Mouse (Mus musculus): ENCODE measurements around the gene Ocln.
"Not testable (repeated sequence)": the region's sequence is repeated elsewhere in the genome, so short reads cannot be mapped to it uniquely, and the experiment has no call there.

Ocln gene

DNA sequence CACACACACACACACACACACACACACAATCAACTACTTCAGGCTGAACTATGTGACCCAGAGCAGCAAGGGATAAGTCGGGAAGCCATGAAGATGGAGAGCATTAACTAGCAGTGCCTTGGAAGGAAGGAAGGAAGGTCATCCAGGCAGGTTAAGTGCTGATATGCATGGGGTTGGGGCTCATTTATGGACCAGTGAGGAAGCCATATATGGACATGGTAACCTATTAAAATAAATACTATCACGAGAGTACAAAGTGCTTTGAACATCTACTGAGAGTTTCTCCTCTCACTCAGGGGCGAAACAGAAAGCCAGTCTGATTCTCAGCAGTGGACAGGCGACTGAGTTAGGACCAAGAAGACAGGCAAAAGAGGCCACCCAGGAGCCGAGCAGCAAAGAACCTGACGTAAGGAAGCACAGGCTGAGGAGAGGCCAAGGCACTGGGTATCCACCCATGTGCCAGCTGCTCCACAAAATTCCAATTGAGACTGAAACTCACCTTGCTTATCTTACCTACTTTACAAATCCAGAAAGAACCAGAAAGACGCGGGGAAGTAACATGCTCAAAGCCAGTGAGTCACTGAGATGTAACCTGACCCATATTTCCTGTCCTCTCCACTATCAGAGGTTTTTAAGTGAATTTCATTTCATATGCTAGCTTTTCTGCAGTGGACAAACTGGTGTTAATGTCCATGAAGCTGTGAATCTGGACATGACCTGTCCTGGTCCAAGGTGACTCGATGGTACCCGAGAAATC, 9.3 kb downstream of the Ocln start:
- no peak for DNase-seq

DNA sequence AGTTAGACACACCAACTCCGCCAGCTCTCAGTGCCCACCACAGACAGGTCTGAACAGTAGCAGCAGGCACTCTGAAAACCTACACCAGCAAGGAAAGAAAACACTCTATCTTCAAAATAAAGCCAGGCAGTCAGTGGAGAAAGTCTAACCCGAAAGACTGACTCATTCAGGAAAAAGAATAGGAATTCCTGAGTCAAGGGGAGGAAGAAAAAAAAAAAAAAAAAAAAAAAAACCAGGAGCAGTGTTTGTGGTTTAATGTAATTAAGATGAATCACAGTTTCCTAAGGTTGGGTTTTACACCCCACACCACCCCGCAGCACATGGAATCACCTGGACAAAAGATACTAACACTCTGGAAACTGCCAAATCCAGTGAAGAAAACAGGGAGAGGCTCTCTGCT, 16.4 kb downstream of the Ocln start:
- DNase-seq = no peak

DNA sequence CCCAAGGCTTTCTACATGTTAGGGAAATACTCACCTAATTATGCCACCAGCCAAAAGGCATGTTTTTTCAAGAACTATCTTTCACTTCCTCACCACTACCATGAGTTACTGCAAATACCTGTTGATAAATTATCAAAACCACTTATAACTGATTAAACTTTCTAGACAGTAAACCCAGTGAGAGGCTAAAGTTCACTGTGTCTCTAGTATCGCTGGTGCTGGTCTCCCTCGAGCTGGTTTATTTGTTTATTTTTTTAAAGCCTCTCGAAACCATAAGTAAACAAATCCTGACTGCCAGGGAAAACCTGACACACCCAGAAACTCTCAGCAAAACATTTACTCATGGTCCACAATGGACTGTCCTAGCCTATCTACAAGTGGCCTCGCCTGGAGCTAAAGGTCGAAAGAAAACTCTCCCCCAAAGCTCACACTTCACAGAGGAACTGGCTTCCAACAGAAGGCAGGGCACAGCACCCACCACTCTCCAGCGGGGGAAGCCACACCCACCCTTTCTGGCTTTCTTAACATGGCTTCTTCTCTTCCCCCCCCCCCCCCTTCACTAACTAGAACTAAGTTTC, 19.6 kb downstream of the Ocln start:
- DNase-seq = no peak

DNA sequence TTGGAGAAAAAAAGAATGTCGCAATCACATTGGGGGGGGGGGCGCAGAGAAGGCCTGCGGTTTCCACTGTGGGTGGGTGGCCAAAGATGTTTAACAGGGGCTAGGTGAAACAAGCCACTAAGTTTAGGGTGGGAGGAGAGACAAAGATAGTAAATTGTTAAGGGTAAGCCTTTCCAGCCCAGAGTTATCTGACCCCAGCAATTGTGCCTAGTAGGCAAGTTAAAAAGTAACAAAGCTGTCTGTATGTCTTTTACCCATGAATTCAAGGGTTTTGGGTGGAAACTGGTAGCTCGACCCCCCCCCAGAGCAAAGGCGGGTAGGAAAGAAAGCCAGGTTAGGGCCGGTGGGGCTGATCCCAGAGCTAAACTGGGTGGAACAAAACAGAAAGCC, 25.9 kb downstream of the Ocln start:
- DNase-seq = no peak

DNA sequence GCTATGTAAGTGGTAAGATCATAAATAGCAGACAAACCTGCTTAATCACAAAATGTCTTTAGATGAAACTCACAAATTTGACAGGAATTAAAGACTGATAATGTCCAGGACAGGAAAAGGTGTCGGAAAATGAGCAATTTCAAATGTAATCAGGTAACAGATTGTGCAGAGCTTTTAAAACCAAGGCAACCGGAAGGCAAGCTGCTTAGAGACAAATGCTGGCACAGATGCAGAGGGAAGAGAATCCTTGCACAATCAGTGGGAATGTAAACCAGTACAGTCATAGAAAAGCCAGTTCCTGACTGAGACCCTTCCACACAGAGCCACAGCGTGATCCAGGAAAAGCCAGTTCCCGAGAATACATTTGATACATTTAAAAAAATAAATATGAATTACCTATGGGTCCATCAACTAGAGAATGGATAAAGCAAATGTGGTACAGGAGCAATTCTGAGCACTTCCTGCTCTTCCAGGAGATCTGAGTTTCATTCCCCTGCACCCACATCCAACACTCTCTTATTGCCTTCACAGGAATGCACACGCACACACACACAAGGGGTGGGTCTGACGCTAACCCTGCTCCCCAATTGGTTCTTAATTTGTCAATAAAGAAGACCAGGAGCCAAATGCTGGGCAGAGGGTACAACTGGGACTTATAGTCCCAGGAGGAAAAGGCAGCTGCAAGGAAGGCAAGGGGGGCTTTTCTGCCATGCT, 26.4 kb downstream of the Ocln start:
- peak; percentile 51 to 66 for DNase-seq

DNA sequence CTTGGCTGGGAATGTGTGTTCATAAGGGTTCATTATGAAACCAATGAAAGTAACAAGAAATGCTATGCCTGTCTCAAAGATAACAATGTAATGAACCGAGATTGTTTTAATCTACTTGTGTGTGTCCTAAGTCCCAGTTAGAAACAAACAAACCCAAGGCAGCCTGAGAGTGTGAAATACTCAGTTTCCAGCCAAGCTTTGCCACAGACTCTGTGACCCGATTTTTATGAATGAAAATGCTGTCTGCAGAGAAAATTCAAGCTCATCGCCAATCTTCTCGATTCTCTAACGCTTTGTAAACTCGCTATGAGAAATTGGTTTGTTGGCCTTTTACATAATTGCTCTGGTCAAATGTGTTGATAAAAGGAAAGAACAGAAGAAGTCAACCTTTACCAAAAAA, 27.6 kb downstream of the Ocln start:
- DNase-seq = no peak

DNA sequence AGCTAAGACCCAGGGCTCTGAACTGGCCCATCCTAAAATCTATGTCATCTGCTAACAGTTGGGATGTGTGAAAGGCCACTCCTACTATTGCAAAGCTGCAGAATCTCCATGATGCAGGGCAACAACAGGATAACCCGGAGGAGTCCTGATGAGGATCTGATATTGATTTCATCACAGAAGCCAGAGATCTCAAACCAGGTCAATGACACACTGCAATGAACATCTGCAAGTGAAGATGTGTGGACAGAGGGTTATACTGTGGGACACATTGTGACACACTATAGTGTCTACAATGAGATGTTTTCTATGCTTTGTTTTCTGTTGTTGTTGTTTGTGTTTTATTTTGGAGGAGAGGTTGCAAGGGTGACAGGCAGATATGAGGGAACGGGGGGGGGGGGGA, 28.8 kb downstream of the Ocln start:
- no peak for DNase-seq

DNA sequence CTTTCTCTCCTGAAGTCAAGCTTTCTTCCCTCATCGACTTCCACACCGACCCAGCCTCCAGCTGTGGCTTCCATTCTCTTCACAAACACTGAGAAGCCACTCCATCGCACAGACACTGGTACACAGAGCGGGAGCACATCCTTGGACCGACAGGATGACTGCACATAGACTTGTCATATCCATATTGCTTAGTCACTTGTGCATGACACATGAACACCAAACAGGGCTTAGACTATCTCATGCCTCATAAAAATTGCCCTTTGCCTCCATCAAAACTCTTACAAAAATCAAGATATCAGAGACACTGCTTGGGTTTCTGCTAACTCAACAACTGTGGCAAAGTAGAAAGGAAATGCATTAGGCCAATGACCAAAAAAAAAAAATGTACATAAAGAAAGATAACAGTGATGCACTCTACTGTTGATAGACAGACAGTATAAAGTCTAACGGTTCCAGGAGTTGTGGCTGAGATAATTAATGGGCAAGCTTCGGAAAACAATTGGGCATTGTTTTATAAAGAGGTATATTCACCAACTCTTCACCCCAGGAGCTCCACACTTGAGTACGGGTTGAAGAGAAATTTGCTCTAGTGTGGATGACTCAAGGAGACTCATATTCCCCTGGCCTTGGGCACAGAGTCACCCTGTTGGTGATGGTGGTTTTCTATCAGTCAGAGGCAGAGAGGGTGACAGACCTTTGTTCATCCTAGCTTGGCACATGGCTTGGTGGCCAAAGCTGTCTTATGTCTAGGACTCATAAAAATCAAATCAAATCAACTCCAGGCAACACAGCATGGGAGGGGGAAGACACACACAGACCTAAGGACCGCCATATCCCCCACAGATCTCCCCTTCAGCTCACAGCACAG, 30.6 kb downstream of the Ocln start:
- no peak for DNase-seq

DNA sequence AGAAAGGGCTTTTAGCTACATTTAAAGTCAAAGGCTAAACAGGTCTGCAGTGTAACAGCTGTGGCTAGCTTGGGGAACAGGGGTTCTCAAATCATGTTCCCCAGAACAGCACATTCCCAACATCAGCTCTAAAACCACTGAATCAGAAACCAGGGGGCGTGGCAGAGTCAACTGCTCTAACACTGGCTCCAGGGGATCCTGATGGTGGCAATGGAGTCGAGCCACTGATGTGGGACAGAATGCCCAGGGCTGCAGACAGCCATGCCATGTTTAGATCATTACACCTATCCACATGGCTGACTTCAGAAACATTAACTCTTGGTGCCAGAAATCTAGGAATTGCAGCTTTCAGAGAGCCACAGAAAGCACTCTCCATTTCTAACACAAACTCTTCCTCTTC, 33.4 kb downstream of the Ocln start:
- DNase-seq = no peak

DNA sequence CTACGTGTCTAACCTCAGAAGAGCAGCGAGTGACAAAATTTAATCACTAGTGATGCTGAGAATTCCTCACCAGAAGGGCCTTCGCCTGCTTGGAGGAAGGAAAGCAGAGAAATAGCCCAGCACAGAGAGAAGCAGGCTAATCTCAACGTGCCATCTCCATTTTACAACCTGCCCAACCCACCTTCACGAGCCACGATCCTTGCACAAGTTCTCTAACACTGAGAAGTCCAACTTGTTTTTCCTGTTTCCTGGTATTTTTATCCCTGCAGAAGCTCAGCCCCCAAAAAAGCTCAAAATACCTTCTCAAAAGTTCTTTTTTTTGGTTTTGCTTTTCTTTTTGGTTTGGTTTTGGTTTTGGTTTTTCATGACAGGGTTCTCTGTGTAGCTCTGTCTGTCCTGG, 34.3 kb downstream of the Ocln start:
- DNase-seq = no peak

DNA sequence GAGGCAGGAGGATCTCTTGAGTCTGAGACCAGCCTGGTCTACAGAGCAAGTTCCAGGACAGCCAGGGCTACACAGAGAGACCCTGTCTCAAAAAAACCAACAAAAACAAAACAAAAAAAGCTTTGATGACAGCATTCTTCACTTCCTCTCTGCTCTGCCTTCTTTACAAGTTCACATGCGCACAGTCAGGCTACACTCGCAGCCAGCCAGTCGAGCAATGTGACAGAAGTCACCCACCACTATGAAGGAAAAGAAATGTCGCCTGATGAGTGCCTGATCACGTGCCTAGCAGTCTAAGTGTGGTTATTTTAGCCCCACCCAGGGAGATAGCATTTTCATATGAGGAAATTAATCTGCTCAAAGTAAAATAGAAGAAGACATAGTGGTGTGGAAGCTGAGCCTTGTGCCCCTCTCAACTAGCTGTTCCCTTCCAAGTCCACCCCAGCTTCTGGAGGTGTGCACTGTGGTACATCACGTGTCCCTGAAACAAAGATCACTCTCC, 34.8 kb downstream of the Ocln start:
- DNase-seq = no peak

DNA sequence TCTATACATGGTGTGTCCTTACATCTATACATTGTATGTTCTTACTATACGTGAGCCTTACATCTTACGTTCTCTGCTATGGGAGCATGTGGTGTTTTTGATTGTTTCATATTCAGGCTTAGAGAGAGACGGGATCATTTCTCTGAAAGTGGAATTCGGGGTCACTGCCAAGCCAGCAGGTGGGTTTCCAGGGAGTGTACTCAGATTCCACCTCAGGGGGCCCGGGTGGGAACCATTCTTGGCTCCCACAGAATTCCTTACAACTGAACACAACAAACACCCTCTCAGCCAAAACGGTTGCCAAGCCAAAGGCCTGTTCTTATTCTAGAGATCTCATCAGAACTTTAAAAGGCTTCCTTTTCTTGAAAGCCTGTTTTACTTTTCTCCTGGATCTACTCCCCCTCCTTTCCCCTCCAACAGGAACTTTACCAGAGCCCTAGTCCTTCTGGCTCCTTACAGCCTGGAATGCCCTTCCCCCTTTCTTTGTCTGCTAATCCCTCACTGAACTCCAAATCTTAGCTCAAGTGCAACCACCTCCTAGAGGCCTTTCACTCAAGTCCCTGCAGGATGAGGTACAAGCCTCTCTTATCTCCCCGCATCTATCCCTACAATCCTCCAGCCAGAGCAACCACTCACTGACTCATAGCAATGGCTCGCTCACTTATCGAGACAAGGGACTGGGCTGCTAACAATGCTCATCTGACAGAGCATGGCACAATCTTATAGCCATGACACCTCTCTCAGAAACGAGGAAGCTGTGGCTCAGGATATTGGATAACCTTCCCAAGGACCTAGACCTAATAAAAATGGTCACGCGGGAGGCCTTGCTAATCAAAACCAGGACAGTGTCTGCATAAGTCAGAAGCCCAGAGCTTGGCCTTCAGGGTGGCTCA, 36.1 kb downstream of the Ocln start:
- DNase-seq = peak; percentile 28 to 50

DNA sequence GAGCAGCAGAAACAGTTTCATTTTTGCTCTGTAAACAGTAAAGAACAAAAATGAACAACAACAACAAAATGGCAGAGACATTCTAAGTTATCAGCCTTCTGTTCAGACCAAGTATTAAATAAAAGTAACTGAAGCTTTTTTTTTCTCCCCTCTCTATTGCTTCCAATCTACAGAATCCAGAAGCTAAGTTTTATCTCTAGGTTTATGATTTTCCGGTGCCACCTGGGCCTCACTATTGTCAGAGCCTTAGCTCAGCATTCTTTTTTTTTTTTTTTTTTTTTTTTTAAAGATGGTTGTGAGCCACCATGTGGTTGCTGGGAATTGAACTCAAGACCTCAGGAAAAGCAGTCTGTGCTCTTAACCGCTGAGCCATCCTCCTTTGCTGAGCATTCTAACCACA, 39.7 kb downstream of the Ocln start:
- no peak for DNase-seq

DNA sequence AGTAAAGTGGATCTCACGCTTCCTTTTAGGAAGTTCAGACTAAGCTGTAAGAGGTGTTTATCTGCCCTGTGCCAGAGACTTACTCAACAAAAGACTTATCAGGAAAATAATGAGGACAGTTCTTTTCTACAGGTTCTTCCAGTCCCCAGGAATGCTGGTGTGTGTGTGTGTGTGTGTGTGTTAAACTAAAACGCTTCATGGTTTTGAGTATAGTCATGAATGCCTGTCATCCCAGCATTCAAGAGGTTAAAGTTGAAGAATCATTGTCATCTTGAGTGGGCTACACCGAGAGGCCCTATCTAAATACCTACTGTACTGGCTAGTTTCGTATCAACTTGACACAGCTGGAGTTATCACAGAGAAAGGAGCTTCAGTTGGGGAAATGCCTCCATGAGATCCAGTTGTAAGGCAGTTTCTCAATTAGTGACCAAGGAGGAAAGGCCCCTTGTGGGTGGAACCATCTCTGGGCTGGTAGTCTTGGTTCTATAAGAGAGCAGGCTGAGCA, 40.6 kb downstream of the Ocln start:
- no peak for DNase-seq

DNA sequence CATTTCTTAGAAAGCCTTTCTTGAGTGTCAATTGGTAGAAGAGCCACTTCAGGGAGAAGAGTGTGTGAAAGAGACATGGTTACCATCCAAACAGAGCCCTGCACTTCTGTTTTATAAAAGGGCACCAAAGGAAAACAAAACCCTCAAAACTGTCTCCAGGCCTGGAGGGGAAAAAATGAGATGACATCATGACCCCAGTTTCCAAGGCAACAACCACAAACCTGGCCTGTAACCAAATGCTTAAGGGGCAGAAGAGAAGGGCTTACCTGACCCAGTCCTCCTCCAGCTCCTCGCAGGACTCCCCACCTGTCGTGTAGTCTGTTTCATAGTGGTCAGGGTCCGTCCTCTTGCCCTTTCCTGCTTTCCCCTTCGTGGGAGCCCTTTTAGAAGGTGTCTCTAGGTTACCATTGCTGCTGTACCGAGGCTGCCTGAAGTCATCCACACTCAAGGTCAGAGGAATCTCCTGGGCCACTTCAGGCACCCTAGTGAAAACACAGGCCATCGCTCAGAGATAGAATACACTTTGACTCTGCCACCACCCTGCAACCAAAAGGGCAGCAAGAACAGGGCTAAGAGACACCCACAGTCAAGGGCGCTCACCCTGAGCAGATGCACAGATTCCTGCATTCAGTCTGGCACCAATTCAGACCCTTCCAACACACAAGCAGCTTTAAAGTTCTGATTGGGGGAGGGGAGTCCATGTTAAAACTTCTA, 41.2 kb downstream of the Ocln start:
- no peak for DNase-seq

DNA sequence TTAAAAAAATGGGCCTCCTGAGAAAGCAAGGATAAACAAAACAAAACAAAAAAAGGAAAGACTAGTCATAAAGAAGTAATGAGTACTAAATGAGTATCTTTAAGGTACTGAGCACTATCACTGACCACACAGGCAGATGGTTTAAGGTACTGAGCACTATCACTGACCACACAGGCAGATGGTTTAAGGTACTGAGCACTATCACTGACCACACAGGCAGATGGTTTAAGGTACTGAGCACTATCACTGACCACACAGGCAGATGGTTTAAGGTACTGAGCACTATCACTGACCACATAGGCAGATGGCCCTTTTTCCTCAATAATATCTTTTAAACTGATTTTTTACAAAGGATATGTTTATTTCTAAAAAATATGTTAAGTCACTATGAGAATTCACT, 52.9 kb downstream of the Ocln start:
- not testable (repeated sequence) for DNase-seq

DNA sequence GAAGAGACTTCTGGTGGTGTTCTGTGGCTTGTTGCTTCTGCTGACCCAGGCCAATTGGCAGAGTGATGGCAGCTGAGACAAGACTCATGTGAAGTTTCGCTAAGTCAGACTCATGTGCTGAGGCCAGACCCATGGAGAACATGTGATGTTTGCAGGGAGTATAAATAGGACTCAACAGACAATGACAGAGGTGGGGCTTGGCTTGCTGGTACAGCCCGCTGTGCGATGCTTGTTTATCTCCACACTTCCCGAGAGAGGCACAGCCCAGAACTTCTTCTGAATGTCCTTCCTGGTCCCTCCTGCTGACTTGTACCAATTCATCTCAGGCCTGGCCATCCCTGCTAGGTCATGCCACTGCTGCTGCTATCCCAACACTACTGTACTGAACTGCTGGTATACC, 57.2 kb downstream of the Ocln start:
- DNase-seq = no peak

DNA sequence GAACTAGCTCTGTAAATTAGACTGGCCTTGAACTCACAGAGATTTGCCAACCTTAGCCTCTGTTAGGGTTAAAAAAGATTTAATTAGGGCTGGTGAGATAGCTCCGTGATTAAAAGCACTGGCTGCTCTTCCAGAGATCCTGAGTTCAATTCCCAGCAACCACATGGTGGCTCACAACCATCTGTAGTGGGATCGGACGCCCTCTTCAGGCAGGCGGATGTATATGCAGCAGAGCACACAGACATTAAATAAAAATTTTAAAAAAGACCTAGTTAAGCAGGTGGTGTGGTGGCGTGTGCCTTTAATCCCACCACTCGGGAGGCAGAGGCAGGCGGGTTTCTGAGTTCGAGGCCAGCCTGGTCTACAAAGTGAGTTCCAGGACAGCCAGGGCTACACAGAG, 58.1 kb downstream of the Ocln start:
- not testable (repeated sequence) for DNase-seq

DNA sequence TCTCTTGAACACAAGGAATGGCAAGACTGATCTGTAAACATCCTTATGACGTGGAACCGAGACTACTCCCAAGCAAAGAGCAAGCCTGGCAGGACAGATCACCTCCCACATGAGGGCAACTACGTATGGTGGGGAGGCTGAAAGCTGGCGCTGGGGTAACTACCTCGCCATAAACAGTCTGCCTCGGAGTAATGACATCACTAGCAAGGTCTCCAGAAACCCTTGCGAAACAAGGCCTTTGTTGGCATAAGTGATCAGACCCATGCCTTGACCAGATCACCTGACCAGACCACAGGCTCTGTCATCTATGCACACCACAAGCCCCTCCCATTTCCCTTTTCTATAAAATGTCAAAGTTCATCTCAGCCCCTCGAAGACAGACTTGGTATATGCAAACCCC, 59.2 kb downstream of the Ocln start:
- DNase-seq = no peak

DNA sequence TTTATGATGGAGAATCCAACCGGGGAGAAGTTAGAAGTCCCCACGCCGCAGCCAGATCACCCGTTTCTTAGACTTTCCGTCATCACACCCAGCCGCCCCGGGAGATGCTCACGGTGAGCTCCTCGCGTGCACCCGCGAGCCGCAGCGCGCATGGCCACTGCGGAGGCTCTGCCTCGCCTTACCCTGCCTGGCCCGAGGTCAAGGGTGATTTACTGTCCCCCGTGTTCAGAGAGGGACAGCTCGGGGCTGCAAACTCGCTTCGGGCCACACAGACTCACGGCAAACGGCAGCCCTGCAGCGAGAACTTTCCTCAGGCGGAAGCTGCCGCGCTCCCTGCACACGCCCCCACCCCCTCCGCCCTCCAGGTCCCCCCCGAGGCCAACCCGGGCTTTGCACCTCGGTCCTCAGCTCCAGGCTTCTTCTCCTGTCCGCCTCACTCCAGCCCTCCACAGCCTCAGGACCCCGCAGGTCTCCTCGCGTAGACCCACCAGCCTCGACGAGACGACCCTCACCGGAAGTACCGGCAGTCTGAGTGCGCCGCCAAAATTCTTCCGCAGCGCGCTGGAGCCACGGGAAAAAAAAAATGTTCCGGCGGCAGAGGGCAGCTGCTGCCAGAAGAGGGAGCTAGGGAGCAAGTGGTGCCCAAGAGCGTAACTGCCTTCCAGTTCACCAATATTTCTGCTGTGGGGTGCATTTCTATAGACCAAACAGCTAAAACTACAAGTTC, 60.3 kb downstream of the Ocln start, which contains the start of gene Gtf2h2:
Gene Gtf2h2, minus strand, starts transcription at position 519 of the 727 bp plus-strand sequence.
- peak; percentile 94 to 97 for DNase-seq

Data from cerebellum, postnatal 10 days (tissue).